ENCODE assay signal across 10 mouse cellular contexts in the genomic region with DNA sequence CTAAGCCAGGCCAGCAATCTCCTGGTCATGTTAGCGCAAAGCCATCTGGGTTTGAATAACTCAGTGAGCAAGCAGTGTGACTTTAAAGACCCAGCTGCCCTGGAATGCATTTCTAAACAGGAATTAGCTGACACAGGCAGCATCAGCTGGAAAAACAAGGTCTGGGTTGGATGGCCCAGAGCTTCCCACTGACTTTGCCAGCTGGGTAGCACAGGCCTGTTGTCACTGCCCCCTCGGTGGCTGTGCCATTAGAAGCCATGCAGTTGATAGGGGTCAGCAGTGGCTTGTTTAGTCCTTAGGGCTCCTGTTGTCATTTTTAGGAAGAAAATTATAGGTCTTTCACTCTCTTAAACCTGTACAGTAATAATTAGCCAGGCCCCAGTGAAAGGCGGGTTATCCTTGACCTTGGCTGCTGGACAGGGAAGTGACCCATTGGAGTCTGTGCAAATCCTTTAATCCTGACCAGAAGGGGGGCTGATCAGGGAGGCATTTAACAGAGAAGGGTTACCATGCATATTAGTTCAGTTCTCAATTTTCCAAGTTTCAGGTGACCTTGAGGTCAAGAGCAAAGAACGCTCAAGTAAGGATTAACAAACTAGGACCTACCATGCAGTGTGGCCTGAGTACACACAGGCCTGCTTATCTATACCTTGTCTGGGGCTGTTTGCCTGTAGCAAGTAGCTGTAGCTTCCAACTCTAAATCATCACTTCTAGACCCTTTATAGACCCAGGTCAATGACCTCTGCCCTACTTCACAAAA. TPM values are rescaled to one million over a fixed set of nuclear protein-coding genes. Genes with fewer than 3 reads are reported as not detected.
DNase-seq lines count a peak whose midpoint lies in the region; ATAC-seq lines count a peak whose summit lies in the region.
"Had no signal": no experiment of that assay in that cellular context is flagged by ENCODE, and none has a peak within 500 bp of the region (broad histone marks: within the 10 kb centered on the region; RNA-seq: fewer than 3 reads in every experiment).

No protein-coding gene starts in this region.

- no peaks in the 10 kb centered on the region for H3K36me3 ChIP-seq in kidney, embryonic 14.5 days (ENCODE audit: control insufficient read depth, insufficient read depth, low read length)

- WGBS in kidney, embryonic 14.5 days = 61% methylated on average over 4 of the region's 4 CpGs

- H3K27me3 ChIP-seq in kidney, embryonic 14.5 days (ENCODE audit: control insufficient read depth, insufficient read depth, low read length) = no peaks in the 10 kb centered on the region

- peaks cover 16% of the 10 kb centered on the region for H3K4me1 ChIP-seq in kidney, embryonic 14.5 days (ENCODE audit: control insufficient read depth, insufficient read depth, low read length)

- H3K9ac ChIP-seq in kidney, embryonic 14.5 days (ENCODE audit: low read depth, low read length) = no peak overlapping the region

- no peaks in the 10 kb centered on the region for H3K9me3 ChIP-seq in kidney, embryonic 14.5 days (ENCODE audit: control insufficient read depth, low read length)

- 0 out of 2 replicates have a peak overlapping the region, but pooled peaks have one; percentile 12 for H3K27ac ChIP-seq in kidney, embryonic 14.5 days (ENCODE audit: low read depth, low read length)

- peak; percentile 18 to 47 for DNase-seq in heart, postnatal 10 days
- no peak for DNase-seq in heart, postnatal 36 days
- DNase-seq in embryo, embryonic 11 days = peak; percentile 39
- DNase-seq in mesoderm, embryonic 11.5 days (ENCODE audit: low read depth, low spot score) = peak; percentile 65
- DNase-seq in cerebellum, adult 9-11 months = no peak
- DNase-seq in cerebellum, postnatal 25 days = no peak
- DNase-seq in cerebellum, adult 8-10 months = no peak
- DNase-seq: adrenal gland, postnatal 25 days had no signal

- no peak overlapping the region for H3K4me3 ChIP-seq in kidney, embryonic 14.5 days (ENCODE audit: low read length)
- H3K4me3 ChIP-seq: erythroblast, embryonic 14.5 days had no signal

- ATAC-seq in kidney, embryonic 14.5 days (ENCODE audit: low FRiP score, low TSS enrichment) = peak; percentile 68

- H3K4me2 ChIP-seq in kidney, embryonic 14.5 days (replicated peaks; ENCODE audit: low read depth, low read length) = no peak overlapping the region

- intact Hi-C loops in heart, postnatal 10 days (cut with DNase I) = no loop called here
- intact Hi-C loops in heart, postnatal 36 days (cut with DNase I) = no loop called here

RNA-seq across cellular contexts. Expression of gene Cpeb4, which starts 43.8 kb away (rescaled TPM):
- 10 to 100 TPM; 68.0 to 72.2 TPM for total RNA-seq in heart, postnatal 10 days (2021)
- total RNA-seq in heart, postnatal 36 days (2021) = 100 to 1,000 TPM in 1 of 2 experiments, 10 to 100 TPM in 1; 86.7 to 102 TPM
- polyA plus RNA-seq in kidney, embryonic 14.5 days (2014; fragmentation: Nextera tagmentation; extraction: Ambion mirVana) = 3.0 and 5.0 TPM in 2 replicates

Comparison
In these comparisons a context has a peak if more than half of its experiments do, and no peak if none do; other contexts are left out.
1. DNase-seq: peak in heart, postnatal 10 days (2 of 2), embryo, embryonic 11 days (single experiment) and mesoderm, embryonic 11.5 days (single experiment); none in heart, postnatal 36 days (0 of 2), cerebellum, adult 9-11 months (single experiment), cerebellum, postnatal 25 days (0 of 2) and cerebellum, adult 8-10 months (single experiment).